12 mouse cellular contexts compared by ENCODE assay signal in genomic region chr15:84898077-84898476, GRCm38 (mm10). TPM values are rescaled to one million over a fixed set of nuclear protein-coding genes. Genes with fewer than 3 reads are reported as not detected.
DNase-seq lines count a peak whose midpoint lies in the region; ATAC-seq lines count a peak whose summit lies in the region.
"Had no signal": no experiment of that assay in that cellular context is flagged by ENCODE, and none has a peak within 500 bp of the region (broad histone marks: within the 10 kb centered on the region; RNA-seq: fewer than 3 reads in every experiment).

No protein-coding gene starts in this region.

- H3K9me3 ChIP-seq in heart, embryonic 15.5 days (replicated peaks): no peaks in the 10 kb centered on the region
- H3K9me3 ChIP-seq in lung, embryonic 15.5 days: no peaks in the 10 kb centered on the region
- no peaks in the 10 kb centered on the region for H3K9me3 ChIP-seq in liver, embryonic 11.5 days (ENCODE audit: control insufficient read depth, low read length)
- H3K9me3 ChIP-seq: limb, embryonic 15.5 days had no signal

- H3K36me3 ChIP-seq in heart, embryonic 15.5 days: no peaks in the 10 kb centered on the region
- H3K36me3 ChIP-seq in lung, embryonic 15.5 days: no peaks in the 10 kb centered on the region
- H3K36me3 ChIP-seq in liver, embryonic 11.5 days (ENCODE audit: control insufficient read depth, insufficient read depth, low read length): no peaks in the 10 kb centered on the region
- H3K36me3 ChIP-seq: limb, embryonic 15.5 days had no signal

- no peaks in the 10 kb centered on the region for H3K27me3 ChIP-seq in heart, embryonic 15.5 days
- no peaks in the 10 kb centered on the region for H3K27me3 ChIP-seq in lung, embryonic 15.5 days
- no peaks in the 10 kb centered on the region for H3K27me3 ChIP-seq in liver, embryonic 11.5 days (replicated peaks; ENCODE audit: control insufficient read depth, insufficient read depth, low read length)

- no peak overlapping the region for H3K4me3 ChIP-seq in heart, embryonic 15.5 days
- H3K4me3 ChIP-seq in lung, embryonic 15.5 days: no peak overlapping the region
- no peak overlapping the region for H3K4me3 ChIP-seq in liver, embryonic 11.5 days (ENCODE audit: low read depth, low read length)
- H3K4me3 ChIP-seq: limb, embryonic 15.5 days had no signal

- 15% methylated on average over 7 of the region's 7 CpGs for WGBS in heart, embryonic 15.5 days
- 13% methylated on average over 7 of the region's 7 CpGs for WGBS in lung, embryonic 15.5 days
- 41% methylated on average over 7 of the region's 7 CpGs for WGBS in liver, embryonic 11.5 days

- H3K4me1 ChIP-seq in heart, embryonic 15.5 days (replicated peaks): peaks cover 13% of the 10 kb centered on the region
- H3K4me1 ChIP-seq in lung, embryonic 15.5 days: peaks cover 12% of the 10 kb centered on the region
- no peaks in the 10 kb centered on the region for H3K4me1 ChIP-seq in liver, embryonic 11.5 days (replicated peaks; ENCODE audit: control insufficient read depth, insufficient read depth, low read length)

- H3K9ac ChIP-seq in heart, embryonic 15.5 days: no peak overlapping the region
- no peak overlapping the region for H3K9ac ChIP-seq in lung, embryonic 15.5 days
- H3K9ac ChIP-seq in liver, embryonic 11.5 days (ENCODE audit: low read depth, low read length): no peak overlapping the region
- H3K9ac ChIP-seq: limb, embryonic 15.5 days had no signal

- DNase-seq in heart, postnatal 36 days: no peak
- peak; percentile 5 for DNase-seq in urinary bladder, postnatal 14 days (ENCODE audit: low spot score)
- no peak for DNase-seq in urinary bladder, postnatal 25 days (ENCODE audit: low spot score)
- DNase-seq in left cerebral cortex, postnatal 10 days (ENCODE audit: extremely low spot score in 1 of 2, low spot score in 2 of 2): no peak
- no peak for DNase-seq in liver, embryonic 11.5 days (ENCODE audit: low spot score)
- DNase-seq: adrenal gland, postnatal 14 days; kidney, postnatal 14 days; thymus, postnatal 36 days had no signal

- H3K27ac ChIP-seq in heart, embryonic 15.5 days: no peak overlapping the region
- H3K27ac ChIP-seq in lung, embryonic 15.5 days: no peak overlapping the region
- H3K27ac ChIP-seq in liver, embryonic 11.5 days (ENCODE audit: low read depth, low read length): no peak overlapping the region
- H3K27ac ChIP-seq: limb, embryonic 15.5 days had no signal

- peak overlapping the region; percentile 7; the same call in 1 of the 2 replicates for H3K4me2 ChIP-seq in heart, embryonic 15.5 days
- H3K4me2 ChIP-seq in lung, embryonic 15.5 days: peak overlapping the region; percentile 16; the same call in 1 of the 2 replicates
- no peak overlapping the region for H3K4me2 ChIP-seq in liver, embryonic 11.5 days
- H3K4me2 ChIP-seq: limb, embryonic 15.5 days had no signal

- intact Hi-C loops in heart, postnatal 36 days (cut with DNase I): no loop called here
- intact Hi-C loops in left cerebral cortex, postnatal 10 days (cut with DNase I): no loop called here

- ATAC-seq in heart, embryonic 15.5 days (replicated peaks; ENCODE audit: insufficient number of reproducible peaks, insufficient read depth, low FRiP score, low read depth): no peak
- ATAC-seq in lung, embryonic 15.5 days (ENCODE audit: borderline replicate concordance, extremely low read depth, low FRiP score, low TSS enrichment): peak; percentile 46
- ATAC-seq in megakaryocyte progenitor cell, adult 5-6 weeks (replicated peaks; ENCODE audit: poor library complexity): no peak
- no peak for ATAC-seq in liver, embryonic 11.5 days (replicated peaks; ENCODE audit: low FRiP score)

RNA-seq across cellular contexts. Expression of gene Gm29666, which starts 21.8 kb away (rescaled TPM):
- 0.38 and 0.40 TPM in 2 replicates for polyA plus RNA-seq in heart, embryonic 15.5 days (2015; fragmentation: Nextera tagmentation; extraction: Ambion mirVana)
- total RNA-seq in heart, postnatal 36 days (2021): under 1 TPM; 0.11 to 0.17 TPM
- 0.38 and 0.44 TPM in 2 replicates for polyA plus RNA-seq in lung, embryonic 15.5 days (2015; fragmentation: Nextera tagmentation; extraction: Ambion mirVana)
- 0.25 and 0.46 TPM in 2 replicates for total RNA-seq in megakaryocyte progenitor cell, adult 5-6 weeks (2015)
- 0.20 and 0.25 TPM in 2 replicates for total RNA-seq in megakaryocyte progenitor cell, adult 5-6 weeks (2017)
- total RNA-seq in left cerebral cortex, postnatal 10 days (2021): 1 to 10 TPM in 1 of 2 experiments, under 1 TPM in 1; 0.91 to 1.5 TPM
- 1.2 and 1.8 TPM in 2 replicates for polyA plus RNA-seq in liver, embryonic 11.5 days (2014; fragmentation: Nextera tagmentation; extraction: Ambion mirVana)

RNA-seq across cellular contexts. Expression of gene Nup50, which starts 25.1 kb away (rescaled TPM):
- polyA plus RNA-seq in heart, embryonic 15.5 days (2015; fragmentation: Nextera tagmentation; extraction: Ambion mirVana): 16.4 and 19.1 TPM in 2 replicates
- 10 to 100 TPM; 14.9 to 17.2 TPM for total RNA-seq in heart, postnatal 36 days (2021)
- 37.5 and 39.8 TPM in 2 replicates for polyA plus RNA-seq in lung, embryonic 15.5 days (2015; fragmentation: Nextera tagmentation; extraction: Ambion mirVana)
- 43.6 and 44.8 TPM in 2 replicates for total RNA-seq in megakaryocyte progenitor cell, adult 5-6 weeks (2015)
- total RNA-seq in megakaryocyte progenitor cell, adult 5-6 weeks (2017): 87.7 and 99.3 TPM in 2 replicates
- 10 to 100 TPM; 29.1 to 30.8 TPM for total RNA-seq in left cerebral cortex, postnatal 10 days (2021)
- 56.7 and 57.3 TPM in 2 replicates for polyA plus RNA-seq in liver, embryonic 11.5 days (2014; fragmentation: Nextera tagmentation; extraction: Ambion mirVana)

RNA-seq across cellular contexts. Expression of gene Phf21b, which starts 42.2 kb away (rescaled TPM):
- polyA plus RNA-seq in heart, embryonic 15.5 days (2015; fragmentation: Nextera tagmentation; extraction: Ambion mirVana): 0.16 and 0.46 TPM in 2 replicates
- 1 to 10 TPM; 1.0 to 1.3 TPM for total RNA-seq in heart, postnatal 36 days (2021)
- 0.24 and 0.67 TPM in 2 replicates for polyA plus RNA-seq in lung, embryonic 15.5 days (2015; fragmentation: Nextera tagmentation; extraction: Ambion mirVana)
- 0.20 and 0.32 TPM in 2 replicates for total RNA-seq in megakaryocyte progenitor cell, adult 5-6 weeks (2015)
- 0.08 and 0.10 TPM in 2 replicates for total RNA-seq in megakaryocyte progenitor cell, adult 5-6 weeks (2017)
- 1 to 10 TPM; 7.9 to 9.2 TPM for total RNA-seq in left cerebral cortex, postnatal 10 days (2021)
- 0.26 and 0.62 TPM in 2 replicates for polyA plus RNA-seq in liver, embryonic 11.5 days (2014; fragmentation: Nextera tagmentation; extraction: Ambion mirVana)
